Mouse (Mus musculus) lung, embryonic 16.5 days (tissue): Measurements from ENCODE around the gene Gm20914. TPM values are rescaled to one million over a fixed set of nuclear protein-coding genes. Genes with fewer than 3 reads are reported as not detected.
"Not testable (repeated sequence)": the region's sequence is repeated elsewhere in the genome, so short reads cannot be mapped to it uniquely, and the experiment has no call there.

Source experiments
- ATAC-seq: fragments of 200-750 bp; cut with Nextera tagmentation; 2 replicates; pipeline ENCODE4 v1.8.0; 2017; ENCODE audit warnings: low read depth, mild to moderate bottlenecking, moderate library complexity
- H3K27ac ChIP-seq: fragments of 300-500 bp; sonication (generic); 2 replicates; pipeline ENCODE4 v1.5.1; 2014; ENCODE audit warnings: mild to moderate bottlenecking, control low read depth, low read length
- H3K27me3 ChIP-seq: fragments of 300-500 bp; sonication (generic); 2 replicates; pipeline ENCODE4 v1.6.1; 2014; ENCODE audit warnings: low read depth, low read length, mixed read lengths; ENCODE audit not compliant: control insufficient read depth, insufficient read depth
- H3K36me3 ChIP-seq: fragments of 300-500 bp; sonication (generic); 2 replicates; pipeline ENCODE4 v1.6.1; 2014; ENCODE audit warnings: low read length; ENCODE audit not compliant: control insufficient read depth, insufficient read depth
- H3K4me1 ChIP-seq: fragments of 300-500 bp; sonication (generic); replicated peaks from 2 replicates; pipeline ENCODE4 v1.6.1; 2014; ENCODE audit warnings: low read length, mixed read lengths; ENCODE audit not compliant: control insufficient read depth, insufficient read depth
- H3K4me2 ChIP-seq: fragments of 300-500 bp; sonication (generic); 2 replicates; pipeline ENCODE4 v1.6.1; 2014; ENCODE audit warnings: low read depth, low read length, control low read depth
- H3K4me3 ChIP-seq: fragments of 300-500 bp; sonication (generic); 2 replicates; pipeline ENCODE4 v1.5.1; 2014; ENCODE audit warnings: mild to moderate bottlenecking, low read length, control low read depth
- H3K9ac ChIP-seq: fragments of 300-500 bp; sonication (generic); 2 replicates; pipeline ENCODE4 v1.6.1; 2014; ENCODE audit warnings: low read length, control low read depth
- H3K9me3 ChIP-seq: fragments of 300-500 bp; sonication (generic); 2 replicates; pipeline ENCODE4 v1.6.1; 2016; ENCODE audit warnings: low read length; ENCODE audit not compliant: control insufficient read depth
- WGBS: fragments of 180-500 bp; shearing (Covaris S2); extraction: QIAGEN DNeasy Blood & Tissue Kit; methylation state at CpG from one replicate; pipeline ENCODE4 v1.1.7; 2014; 5-methylcytosine and 5-hydroxymethylcytosine counted together
- polyA plus RNA-seq: library from polyadenylated mRNA; unstranded; fragments of >200 nt; fragmentation: Nextera tagmentation; extraction: Ambion mirVana; gene quantifications from 2 replicates; pipeline ENCODE4 v1.2.1, GENCODE M21; 2015

The Gm20914 gene
- not detected in 2 replicates for polyA plus RNA-seq

- H3K4me3 ChIP-seq, H3K4me2 ChIP-seq, H3K27ac ChIP-seq, H3K4me1 ChIP-seq, ATAC-seq, H3K36me3 ChIP-seq, H3K9me3 ChIP-seq, H3K9ac ChIP-seq, H3K27me3 ChIP-seq: not testable (repeated sequence)
- WGBS: no CpG with 5 or more reads among the region's 4 CpGs
Observed at GRCm38 (mm10) chrY:5725678-5726077, at the start of gene Gm20914. TSS of gene Gm20914 (plus strand) at chrY:5725978.

Other genes starting within 250 kb of the Gm20914 start
- gene Gm21854, start 69.0 kb upstream of the Gm20914 start, polyA plus RNA-seq: not detected in 2 replicates
- gene Gm28171, start 67.4 kb downstream of the Gm20914 start, polyA plus RNA-seq: not detected in 2 replicates
- gene Gm21778, start 216.5 kb downstream of the Gm20914 start, polyA plus RNA-seq: not detected in 2 replicates